Mouse (Mus musculus): ENCODE data around the gene Klrc2.
"Not testable (repeated sequence)": the region's sequence is repeated elsewhere in the genome, so short reads cannot be mapped to it uniquely, and the experiment has no call there.

Klrc2 gene

GRCm38 (mm10) chr6:129660589-129660988 is at the start of gene Klrc2:
Klrc2 (minus strand) TSS chr6:129660689.
- DNase-seq (ENCODE audit: low spot score), result not testable (repeated sequence)

- not testable (repeated sequence) for DNase-seq (ENCODE audit: low spot score)
Measured at GRCm38 (mm10) chr6:129691436-129691835, 30.9 kb upstream of the Klrc2 start.

- DNase-seq (ENCODE audit: low spot score), result no peak
Measured at GRCm38 (mm10) chr6:129680379-129680778, 19.9 kb upstream of the Klrc2 start.

GRCm38 (mm10) chr6:129678873-129679272 is 18.4 kb upstream of the Klrc2 start, which contains the start of gene Klrc1:
Klrc1 (minus strand) TSS chr6:129678973.
- DNase-seq (ENCODE audit: low spot score), result no peak

GRCm38 (mm10) chr6:129661301-129661700 is 812 bp upstream of the Klrc2 start:
- DNase-seq (ENCODE audit: low spot score), result not testable (repeated sequence)

- DNase-seq (ENCODE audit: low spot score), result not testable (repeated sequence)
Measured at GRCm38 (mm10) chr6:129644054-129644453, 16.4 kb downstream of the Klrc2 start.

- not testable (repeated sequence) for DNase-seq (ENCODE audit: low spot score)
Measured at GRCm38 (mm10) chr6:129643237-129643636, 17.3 kb downstream of the Klrc2 start, which contains the start of gene Klrc3. Klrc3 (minus strand) TSS chr6:129643337.

- DNase-seq (ENCODE audit: low spot score), result not testable (repeated sequence)
Measured at GRCm38 (mm10) chr6:129631046-129631445, 29.4 kb downstream of the Klrc2 start.

- no peak for DNase-seq (ENCODE audit: low spot score)
Measured at GRCm38 (mm10) chr6:129623735-129624134, 36.8 kb downstream of the Klrc2 start, which contains the start of gene Klrk1. Klrk1 (minus strand) TSS chr6:129623864.

- DNase-seq (ENCODE audit: low spot score), result no peak
Measured at GRCm38 (mm10) chr6:129608372-129608771, 52.1 kb downstream of the Klrc2 start.
